Mouse (Mus musculus) C2C12 (cell line): ENCODE measurements around the gene Dcaf12. TPM values are rescaled to one million over a fixed set of nuclear protein-coding genes. Genes with fewer than 3 reads are reported as not detected.
A peak's percentile ranks its signal among the peaks of the same experiment; 100 is the strongest.

Source experiments
- H3K27me3 ChIP-seq: one replicate; pipeline ENCODE4 v1.6.1; 2011; ENCODE audit not compliant: control insufficient read depth, insufficient read depth, insufficient read length
- H3K36me3 ChIP-seq: one replicate; pipeline ENCODE4 v1.6.1; 2011; ENCODE audit not compliant: control insufficient read depth, insufficient read depth
- H3K4me3 ChIP-seq: one replicate; pipeline ENCODE4 v1.5.1; 2011; ENCODE audit warnings: mild to moderate bottlenecking, control low read depth; ENCODE audit not compliant: poor library complexity, insufficient read depth, severe bottlenecking
- H3K79me2 ChIP-seq: one replicate; pipeline ENCODE4 v1.6.1; 2011; ENCODE audit not compliant: control insufficient read depth, insufficient read depth
- H3K79me3 ChIP-seq: one replicate; pipeline ENCODE4 v1.6.1; 2011; ENCODE audit warnings: low read depth, control low read depth
- H3ac ChIP-seq: one replicate; pipeline ENCODE3; 2011; ENCODE audit warnings: low read depth; ENCODE audit not compliant: control insufficient read depth, insufficient read length
- CEBPB ChIP-seq: IDR thresholded peaks from one replicate; pipeline ENCODE4 v1.6.1; 2011; ENCODE audit warnings: low read depth, mild to moderate bottlenecking, control low read depth, moderate library complexity
- CTCF ChIP-seq: IDR thresholded peaks from one replicate; pipeline ENCODE4 v1.5.1; 2011; ENCODE audit not compliant: control insufficient read depth, insufficient read depth, insufficient read length
- FOSL1 ChIP-seq: IDR thresholded peaks from one replicate; pipeline ENCODE4 v1.8.0; 2011; ENCODE audit warnings: mild to moderate bottlenecking, low read length; ENCODE audit not compliant: poor library complexity, insufficient read depth, severe bottlenecking
- MAX ChIP-seq: IDR thresholded peaks from one replicate; pipeline ENCODE4 v1.6.1; 2011; ENCODE audit warnings: mild to moderate bottlenecking, control low read depth
- MYOD1 ChIP-seq: IDR thresholded peaks from one replicate; pipeline ENCODE4 v1.6.1; 2011; ENCODE audit warnings: low read depth; ENCODE audit not compliant: control insufficient read depth, insufficient read length
- MYOG ChIP-seq: IDR thresholded peaks from one replicate; pipeline ENCODE4 v1.6.1; 2011; ENCODE audit not compliant: control insufficient read depth, insufficient read length; ENCODE audit errors: extremely low read depth
- USF1 ChIP-seq: IDR thresholded peaks from one replicate; pipeline ENCODE4 v1.6.1; 2011; ENCODE audit warnings: low read depth, mild to moderate bottlenecking, control low read depth, moderate library complexity
- polyA plus RNA-seq: library from polyadenylated mRNA; unstranded; fragments of >200 nt; fragmentation: generic; extraction: Trizol; gene quantifications from one replicate; pipeline ENCODE4 v1.2.1, GENCODE M21; 2012; ENCODE audit warnings: missing spikeins

Dcaf12 gene
- polyA plus RNA-seq, 1 experiment, result 20.9 TPM

DNA sequence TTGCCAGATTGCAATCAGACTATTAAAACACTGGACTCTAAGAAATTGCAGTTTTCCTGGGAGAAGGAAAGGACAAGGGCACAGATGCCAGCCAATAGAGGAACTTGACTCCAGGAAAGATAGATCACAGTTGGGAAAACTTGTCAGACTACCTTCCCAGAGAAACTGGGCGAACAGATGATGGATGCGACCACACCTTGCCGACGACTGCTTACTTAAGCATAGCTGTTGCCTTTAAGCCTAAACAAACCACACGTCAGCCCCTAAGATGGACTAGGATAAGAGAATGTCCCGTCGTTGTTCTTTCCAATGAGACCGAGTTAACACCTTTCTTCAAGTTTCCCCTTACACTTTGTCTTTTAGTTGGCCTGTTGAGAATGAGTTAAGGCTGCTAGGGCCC is 484 bp upstream of the Dcaf12 start:
- TF ChIP-seq MYOG, result no peak
- TF ChIP-seq CTCF, result no peak
- TF ChIP-seq FOSL1, result no peak
- TF ChIP-seq MYOD1, result no peak
- TF ChIP-seq CEBPB, result no peak
- no peak for TF ChIP-seq MAX
- no peak for TF ChIP-seq USF1
- Histone ChIP-seq H3K36me3 (peaks cover 27% of the 10 kb centered on the region), H3ac (peak overlapping the region; percentile 16), H3K79me2 (peaks cover 43% of the 10 kb centered on the region), H3K4me3 (peak overlapping the region; percentile 28), H3K79me3 (peaks cover 35% of the 10 kb centered on the region), H3K27me3 (no peaks in the 10 kb centered on the region)

DNA sequence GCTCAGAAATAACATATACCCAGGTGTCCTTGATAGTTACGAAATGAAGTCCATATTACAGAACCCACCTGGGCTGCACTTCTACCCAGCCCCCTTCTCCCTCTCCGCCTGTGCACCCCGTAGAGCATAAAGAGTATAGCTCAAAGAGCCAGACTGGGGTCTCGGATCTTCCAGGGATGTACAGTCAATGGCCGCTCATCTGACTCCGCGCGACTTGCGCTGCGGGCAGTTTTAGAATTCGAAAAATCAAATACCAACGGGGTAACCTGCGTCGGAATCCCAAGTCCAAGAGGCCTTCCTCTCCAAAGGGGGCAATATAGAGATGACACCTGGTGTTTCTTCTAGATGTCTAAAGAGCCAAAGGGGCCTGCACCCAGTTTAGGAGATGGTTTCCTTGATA is 967 bp downstream of the Dcaf12 start:
- peaks cover 40% of the 10 kb centered on the region for H3K36me3 ChIP-seq
- H3K79me3 ChIP-seq, result peaks cover 38% of the 10 kb centered on the region
- H3K4me3 ChIP-seq, result peak overlapping the region; percentile 97
- no peaks in the 10 kb centered on the region for H3K27me3 ChIP-seq
- H3ac ChIP-seq, result peak overlapping the region; percentile 96
- H3K79me2 ChIP-seq, result peaks cover 56% of the 10 kb centered on the region
- TF ChIP-seq CTCF (no peak), USF1 (no peak), MYOD1 (no peak)

DNA sequence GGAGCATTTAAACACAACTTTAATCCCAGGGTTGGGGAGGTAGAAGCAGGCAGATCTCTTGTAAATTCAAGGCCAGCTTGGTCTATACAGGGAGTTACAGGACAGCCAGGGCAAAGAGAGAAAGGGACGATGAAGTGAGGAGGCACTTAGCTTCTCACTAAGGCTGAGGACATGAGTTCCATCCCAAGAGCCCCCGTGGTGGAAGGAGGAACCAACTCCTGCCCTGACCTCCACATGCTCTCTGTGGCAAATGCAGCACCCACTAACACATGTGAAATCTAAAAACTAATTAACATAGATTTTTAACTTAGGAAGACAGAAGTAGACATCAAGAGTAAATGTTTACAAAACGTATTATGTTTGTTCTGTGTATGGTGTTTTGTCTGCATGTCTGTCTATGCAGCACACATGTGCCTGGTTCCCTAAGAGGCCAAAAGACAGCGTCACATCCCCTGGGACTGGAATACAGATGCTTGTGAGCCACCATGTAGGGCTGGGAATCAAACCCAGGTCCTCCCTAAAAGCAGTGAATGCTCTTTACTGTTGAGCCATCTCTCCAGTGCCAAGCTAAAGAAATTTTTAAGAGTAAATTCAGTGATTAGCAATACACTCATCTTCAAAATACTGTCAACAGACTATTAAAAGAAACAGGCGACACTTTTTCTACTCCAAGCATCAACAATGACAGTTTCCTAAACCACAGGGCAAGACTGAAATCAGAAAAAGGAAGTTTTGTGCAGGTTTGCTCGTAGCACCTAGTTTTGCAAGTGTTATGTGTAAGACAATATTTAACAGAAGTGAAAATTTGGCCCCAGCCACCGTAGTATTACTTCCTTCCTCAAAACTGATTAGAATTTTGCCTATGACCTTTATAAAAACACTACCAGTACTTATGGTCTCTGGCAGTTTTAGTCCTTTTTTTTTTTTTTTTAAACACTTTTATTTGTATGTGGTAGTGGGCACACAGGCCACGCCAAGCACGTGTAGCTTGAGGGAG is 3.8 kb downstream of the Dcaf12 start:
- Histone ChIP-seq H3K79me2 (peaks cover 83% of the 10 kb centered on the region), H3ac (no peak overlapping the region), H3K4me3 (no peak overlapping the region), H3K79me3 (peaks cover 41% of the 10 kb centered on the region), H3K27me3 (no peaks in the 10 kb centered on the region), H3K36me3 (peaks cover 57% of the 10 kb centered on the region)
- TF ChIP-seq MYOD1 (no peak), USF1 (no peak), CEBPB (no peak), MYOG (no peak), CTCF (no peak), FOSL1 (no peak), MAX (no peak)

DNA sequence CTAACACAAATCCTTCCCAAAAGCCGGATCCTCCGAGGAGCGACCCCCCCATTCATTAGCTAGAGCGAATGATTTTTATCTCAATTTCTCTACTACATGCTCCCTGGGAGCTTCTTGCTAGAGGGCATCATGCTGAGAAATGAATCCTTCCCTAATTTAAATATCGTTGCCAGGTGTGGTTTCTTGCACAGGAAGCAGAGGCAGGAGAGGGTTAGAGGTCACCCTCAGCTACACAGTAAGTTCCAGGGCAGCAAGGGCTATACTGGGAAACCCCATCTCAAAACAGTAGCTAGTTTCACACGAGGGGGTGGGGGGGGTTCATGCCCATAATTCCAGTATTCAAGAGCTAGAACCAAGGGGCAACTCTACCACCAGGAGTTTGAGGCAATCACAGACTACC is 7.3 kb downstream of the Dcaf12 start:
- Histone ChIP-seq H3K79me3 (peaks cover 28% of the 10 kb centered on the region), H3ac (no peak overlapping the region), H3K4me3 (no peak overlapping the region), H3K27me3 (no peaks in the 10 kb centered on the region), H3K36me3 (peaks cover 73% of the 10 kb centered on the region), H3K79me2 (peaks cover 86% of the 10 kb centered on the region)
- no peak for TF ChIP-seq USF1
- TF ChIP-seq FOSL1, result no peak
- no peak for TF ChIP-seq MYOG
- no peak for TF ChIP-seq MYOD1
- TF ChIP-seq CEBPB, result no peak
- no peak for TF ChIP-seq MAX
- no peak for TF ChIP-seq CTCF

DNA sequence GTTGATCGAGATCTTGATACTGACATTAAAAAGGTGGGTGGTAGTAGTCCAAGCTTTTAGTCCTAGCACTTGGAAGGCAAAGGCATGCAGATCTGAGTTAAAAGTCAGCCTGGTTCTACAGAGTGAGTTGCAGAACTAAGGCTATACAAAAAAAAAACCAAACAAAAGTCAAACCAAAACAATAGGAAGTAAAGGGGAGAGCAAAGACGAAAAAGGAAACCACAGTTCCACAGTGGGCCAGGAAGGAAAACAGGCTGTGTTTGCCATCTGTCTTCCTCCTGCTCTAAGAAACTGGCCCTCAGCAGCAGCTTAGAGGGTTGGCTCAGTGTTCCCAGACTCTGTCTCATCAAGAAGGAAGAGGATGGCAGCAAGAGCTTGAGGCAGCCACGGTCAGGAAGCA is 10.4 kb downstream of the Dcaf12 start:
- H3ac ChIP-seq, result no peak overlapping the region
- H3K79me3 ChIP-seq, result peaks cover 8% of the 10 kb centered on the region
- peaks cover 57% of the 10 kb centered on the region for H3K79me2 ChIP-seq
- no peaks in the 10 kb centered on the region for H3K27me3 ChIP-seq
- no peak overlapping the region for H3K4me3 ChIP-seq
- TF ChIP-seq CEBPB (no peak), MAX (no peak), FOSL1 (no peak), USF1 (no peak), MYOD1 (no peak), CTCF (no peak), MYOG (no peak)
- H3K36me3 ChIP-seq, result peaks cover 75% of the 10 kb centered on the region

GRCm38 (mm10) chr4:41303671-41304070 is 11.0 kb downstream of the Dcaf12 start:
- Histone ChIP-seq H3K36me3 (peaks cover 76% of the 10 kb centered on the region), H3K4me3 (no peak overlapping the region), H3K79me3 (peaks cover 6% of the 10 kb centered on the region), H3K27me3 (no peaks in the 10 kb centered on the region), H3K79me2 (peaks cover 51% of the 10 kb centered on the region), H3ac (no peak overlapping the region)
- TF ChIP-seq CEBPB (no peak), MYOG (no peak), MAX (no peak), MYOD1 (no peak), CTCF (no peak), USF1 (no peak)
